Mouse (Mus musculus): ENCODE results near the gene Usf2. TPM values are rescaled to one million over a fixed set of nuclear protein-coding genes. Genes with fewer than 3 reads are reported as not detected.

The Usf2 gene
- polyA plus RNA-seq, 1 experiment from 2014 or later: 17.2 TPM

GRCm38 (mm10) chr7:30914732-30915131, 41.9 kb downstream of the Usf2 start, which contains the start of gene Mag:
TSS of gene Mag (minus strand) at chr7:30914873.
- H3K4me3 ChIP-seq (ENCODE audit: control insufficient read depth in 1 of 2, insufficient read depth in 1 of 2, low read depth in 1 of 2, low read length in 2 of 2): no peak within 1 kb of the TSS
- no peaks in the 10 kb centered on the region for H3K27me3 ChIP-seq (ENCODE audit: control insufficient read depth, insufficient read depth, low read length)
- no peak for ATAC-seq (ENCODE audit: insufficient number of reproducible peaks, insufficient read depth, low FRiP score, low read depth)
- WGBS: 62% methylated on average over 8 of the region's 8 CpGs
- H3K4me2 ChIP-seq (ENCODE audit: low read length): no peak within 1 kb of the TSS
- H3K36me3 ChIP-seq (ENCODE audit: control insufficient read depth, insufficient read depth, low read length): no peaks in the 10 kb centered on the region
- H3K9ac ChIP-seq (ENCODE audit: low read length): no peak within 1 kb of the TSS
- no peak within 1 kb of the TSS for H3K27ac ChIP-seq (replicated peaks in 1 of 2; ENCODE audit: control insufficient read depth in 1 of 2, insufficient read depth in 1 of 2, low read depth in 2 of 2, low read length in 2 of 2)
- H3K4me1 ChIP-seq (ENCODE audit: control insufficient read depth in 2 of 2, insufficient read depth in 2 of 2, low read length in 2 of 2): peaks cover 0 to 7% of the 10 kb centered on the region in 2 experiments; a peak in 2 of 4 replicates
- H3K9me3 ChIP-seq (ENCODE audit: control insufficient read depth, low read length): no peaks in the 10 kb centered on the region

- no peak for ATAC-seq (ENCODE audit: insufficient number of reproducible peaks, insufficient read depth, low FRiP score, low read depth)
- peaks cover 2 to 13% of the 10 kb centered on the region in 2 experiments; a peak in 2 of 4 replicates for H3K4me1 ChIP-seq (ENCODE audit: control insufficient read depth in 2 of 2, insufficient read depth in 2 of 2, low read length in 2 of 2)
- no peaks in the 10 kb centered on the region for H3K9me3 ChIP-seq (ENCODE audit: control insufficient read depth, low read length)
- H3K4me2 ChIP-seq (ENCODE audit: low read length): no peak overlapping the region
- no peaks in the 10 kb centered on the region for H3K36me3 ChIP-seq (ENCODE audit: control insufficient read depth, insufficient read depth, low read length)
- no peak overlapping the region for H3K27ac ChIP-seq (replicated peaks in 1 of 2; ENCODE audit: control insufficient read depth in 1 of 2, insufficient read depth in 1 of 2, low read depth in 2 of 2, low read length in 2 of 2)
- 80% methylated on average over 6 of the region's 6 CpGs for WGBS
- H3K9ac ChIP-seq (ENCODE audit: low read length): no peak overlapping the region
- peaks cover 11% of the 10 kb centered on the region for H3K27me3 ChIP-seq (ENCODE audit: control insufficient read depth, insufficient read depth, low read length)
- no peak overlapping the region for H3K4me3 ChIP-seq (ENCODE audit: control insufficient read depth in 1 of 2, insufficient read depth in 1 of 2, low read depth in 1 of 2, low read length in 2 of 2)
Measured at GRCm38 (mm10) chr7:30909773-30910172, 46.8 kb downstream of the Usf2 start.

- no peak for ATAC-seq (ENCODE audit: insufficient number of reproducible peaks, insufficient read depth, low FRiP score, low read depth)
- Histone ChIP-seq H3K27me3 (ENCODE audit: control insufficient read depth, insufficient read depth, low read length) (peaks cover 11% of the 10 kb centered on the region), H3K36me3 (ENCODE audit: control insufficient read depth, insufficient read depth, low read length) (no peaks in the 10 kb centered on the region), H3K4me2 (ENCODE audit: low read length) (peak overlapping the region; percentile 44), H3K4me3 (ENCODE audit: control insufficient read depth in 1 of 2, insufficient read depth in 1 of 2, low read depth in 1 of 2, low read length in 2 of 2) (no peak overlapping the region), H3K9ac (ENCODE audit: low read length) (no peak overlapping the region), H3K4me1 (ENCODE audit: control insufficient read depth in 2 of 2, insufficient read depth in 2 of 2, low read length in 2 of 2) (peaks cover 2 to 13% of the 10 kb centered on the region in 2 experiments; a peak in 2 of 4 replicates), H3K9me3 (ENCODE audit: control insufficient read depth, low read length) (no peaks in the 10 kb centered on the region), H3K27ac (replicated peaks in 1 of 2; ENCODE audit: control insufficient read depth in 1 of 2, insufficient read depth in 1 of 2, low read depth in 2 of 2, low read length in 2 of 2) (no peak overlapping the region)
- WGBS: 22% methylated on average over 16 of the region's 17 CpGs
Measured at GRCm38 (mm10) chr7:30908992-30909431, 47.6 kb downstream of the Usf2 start.

- 3% methylated on average over 23 of the region's 26 CpGs for WGBS
- Histone ChIP-seq H3K4me3 (ENCODE audit: control insufficient read depth in 1 of 2, insufficient read depth in 1 of 2, low read depth in 1 of 2, low read length in 2 of 2) (no peak overlapping the region), H3K27me3 (ENCODE audit: control insufficient read depth, insufficient read depth, low read length) (peaks cover 11% of the 10 kb centered on the region), H3K4me1 (ENCODE audit: control insufficient read depth in 2 of 2, insufficient read depth in 2 of 2, low read length in 2 of 2) (peaks cover 2 to 11% of the 10 kb centered on the region in 2 experiments; a peak in 2 of 4 replicates), H3K9me3 (ENCODE audit: control insufficient read depth, low read length) (no peaks in the 10 kb centered on the region), H3K36me3 (ENCODE audit: control insufficient read depth, insufficient read depth, low read length) (no peaks in the 10 kb centered on the region), H3K9ac (ENCODE audit: low read length) (no peak overlapping the region), H3K4me2 (ENCODE audit: low read length) (peak overlapping the region; percentile 44), H3K27ac (replicated peaks in 1 of 2; ENCODE audit: control insufficient read depth in 1 of 2, insufficient read depth in 1 of 2, low read depth in 2 of 2, low read length in 2 of 2) (no peak overlapping the region)
- ATAC-seq (ENCODE audit: insufficient number of reproducible peaks, insufficient read depth, low FRiP score, low read depth): no peak
Measured at GRCm38 (mm10) chr7:30908277-30908991, 48.2 kb downstream of the Usf2 start.

- no peak overlapping the region for H3K9ac ChIP-seq (ENCODE audit: low read length)
- no peak overlapping the region for H3K4me2 ChIP-seq (ENCODE audit: low read length)
- no peak overlapping the region for H3K27ac ChIP-seq (replicated peaks in 1 of 2; ENCODE audit: control insufficient read depth in 1 of 2, insufficient read depth in 1 of 2, low read depth in 2 of 2, low read length in 2 of 2)
- no peak overlapping the region for H3K4me3 ChIP-seq (ENCODE audit: control insufficient read depth in 1 of 2, insufficient read depth in 1 of 2, low read depth in 1 of 2, low read length in 2 of 2)
- no peaks in the 10 kb centered on the region for H3K36me3 ChIP-seq (ENCODE audit: control insufficient read depth, insufficient read depth, low read length)
- no peak for ATAC-seq (ENCODE audit: insufficient number of reproducible peaks, insufficient read depth, low FRiP score, low read depth)
- 37% methylated on average over 4 of the region's 4 CpGs for WGBS
- no peaks in the 10 kb centered on the region for H3K9me3 ChIP-seq (ENCODE audit: control insufficient read depth, low read length)
- H3K4me1 ChIP-seq (ENCODE audit: control insufficient read depth in 2 of 2, insufficient read depth in 2 of 2, low read length in 2 of 2): peaks cover 2 to 6% of the 10 kb centered on the region in 2 experiments; a peak in 1 of 4 replicates
- H3K27me3 ChIP-seq (ENCODE audit: control insufficient read depth, insufficient read depth, low read length): peaks cover 11% of the 10 kb centered on the region
Measured at GRCm38 (mm10) chr7:30904042-30904441, 52.6 kb downstream of the Usf2 start.

Other genes with a start within 250 kb of the Usf2 start
- 0.22 and 0.42 TPM in 2 replicates for gene Atp4a, start 244.6 kb downstream of the Usf2 start, polyA plus RNA-seq (2014; fragmentation: Nextera tagmentation; extraction: Ambion mirVana)
- 205 and 215 TPM in 2 replicates for gene Tmem147, start 227.3 kb downstream of the Usf2 start, polyA plus RNA-seq (2014; fragmentation: Nextera tagmentation; extraction: Ambion mirVana)
- 0.43 and 0.44 TPM in 2 replicates for gene Gapdhs, start 213.1 kb downstream of the Usf2 start, polyA plus RNA-seq (2014; fragmentation: Nextera tagmentation; extraction: Ambion mirVana)
- gene Sbsn, start 205.3 kb downstream of the Usf2 start, polyA plus RNA-seq (2014; fragmentation: Nextera tagmentation; extraction: Ambion mirVana): 0.57 and 0.84 TPM in 2 replicates
- gene Dmkn, start 193.0 kb downstream of the Usf2 start, polyA plus RNA-seq (2014; fragmentation: Nextera tagmentation; extraction: Ambion mirVana): 0.81 and 1.5 TPM in 2 replicates
- gene Krtdap, start 168.9 kb downstream of the Usf2 start, polyA plus RNA-seq (2014; fragmentation: Nextera tagmentation; extraction: Ambion mirVana): 1.1 TPM in 1 of 2 replicates, not detected in the other
- gene Ffar2, start 133.0 kb downstream of the Usf2 start, polyA plus RNA-seq (2014; fragmentation: Nextera tagmentation; extraction: Ambion mirVana): 0.16 TPM in 1 of 2 replicates, not detected in the other
- not detected in 2 replicates for gene Ffar3, start 100.6 kb downstream of the Usf2 start, polyA plus RNA-seq (2014; fragmentation: Nextera tagmentation; extraction: Ambion mirVana)
- gene Ffar1, start 95.2 kb downstream of the Usf2 start, polyA plus RNA-seq (2014; fragmentation: Nextera tagmentation; extraction: Ambion mirVana): not detected in 2 replicates
- 0.16 TPM in 1 of 2 replicates, not detected in the other for gene Cd22, start 76.5 kb downstream of the Usf2 start, polyA plus RNA-seq (2014; fragmentation: Nextera tagmentation; extraction: Ambion mirVana)
- 0.15 TPM in 1 of 2 replicates, not detected in the other for gene Mag, start 41.9 kb downstream of the Usf2 start, polyA plus RNA-seq (2014; fragmentation: Nextera tagmentation; extraction: Ambion mirVana)
- not detected in 2 replicates for gene Hamp2, start 32.1 kb downstream of the Usf2 start, polyA plus RNA-seq (2014; fragmentation: Nextera tagmentation; extraction: Ambion mirVana)
- not detected in 2 replicates for gene Hamp, start 12.8 kb downstream of the Usf2 start, polyA plus RNA-seq (2014; fragmentation: Nextera tagmentation; extraction: Ambion mirVana)
- gene Lsr, start 16.7 kb upstream of the Usf2 start, polyA plus RNA-seq (2014; fragmentation: Nextera tagmentation; extraction: Ambion mirVana): 6.1 and 6.7 TPM in 2 replicates
- 0.30 and 0.89 TPM in 2 replicates for gene Fam187b, start 17.0 kb upstream of the Usf2 start, polyA plus RNA-seq (2014; fragmentation: Nextera tagmentation; extraction: Ambion mirVana)
- gene Fxyd5, start 85.7 kb upstream of the Usf2 start, polyA plus RNA-seq (2014; fragmentation: Nextera tagmentation; extraction: Ambion mirVana): 34.3 and 36.1 TPM in 2 replicates
- 1.6 and 1.9 TPM in 2 replicates for gene Fxyd7, start 94.7 kb upstream of the Usf2 start, polyA plus RNA-seq (2014; fragmentation: Nextera tagmentation; extraction: Ambion mirVana)
- gene Fxyd1, start 100.4 kb upstream of the Usf2 start, polyA plus RNA-seq (2014; fragmentation: Nextera tagmentation; extraction: Ambion mirVana): 1,215 and 1,293 TPM in 2 replicates
- not detected in 2 replicates for gene Lgi4, start 102.5 kb upstream of the Usf2 start, polyA plus RNA-seq (2014; fragmentation: Nextera tagmentation; extraction: Ambion mirVana)
- gene Fxyd3, start 119.9 kb upstream of the Usf2 start, polyA plus RNA-seq (2014; fragmentation: Nextera tagmentation; extraction: Ambion mirVana): 0.58 and 0.82 TPM in 2 replicates
- 1.4 and 2.0 TPM in 2 replicates for gene Hpn, start 158.5 kb upstream of the Usf2 start, polyA plus RNA-seq (2014; fragmentation: Nextera tagmentation; extraction: Ambion mirVana)
- 3.4 and 3.7 TPM in 2 replicates for gene Scn1b, start 170.2 kb upstream of the Usf2 start, polyA plus RNA-seq (2014; fragmentation: Nextera tagmentation; extraction: Ambion mirVana)
- gene Gramd1a, start 199.1 kb upstream of the Usf2 start, polyA plus RNA-seq (2014; fragmentation: Nextera tagmentation; extraction: Ambion mirVana): 45.9 and 51.4 TPM in 2 replicates